ENCODE assay signal across 13 mouse cellular contexts in genomic region chr13:24945567-24945966, GRCm38 (mm10). TPM values are rescaled to one million over a fixed set of nuclear protein-coding genes. Genes with fewer than 3 reads are reported as not detected.
DNase-seq lines count a peak whose midpoint lies in the region; ATAC-seq and TF ChIP-seq lines count a peak whose summit lies in the region.
"Had no signal": no experiment of that assay in that cellular context is flagged by ENCODE, and none has a peak within 500 bp of the region (broad histone marks: within the 10 kb centered on the region; RNA-seq: fewer than 3 reads in every experiment).

No protein-coding gene starts in this region.

- H3K4me1 ChIP-seq in lung, embryonic 15.5 days = peaks cover 8% of the 10 kb centered on the region; the same call in 1 of the 2 replicates
- H3K4me1 ChIP-seq in lung, adult 2 months (ENCODE audit: control insufficient read depth, insufficient read depth, low read length) = no peaks in the 10 kb centered on the region
- peaks cover 4% of the 10 kb centered on the region; the same call in 1 of the 2 replicates for H3K4me1 ChIP-seq in embryonic facial prominence, embryonic 13.5 days
- H3K4me1 ChIP-seq: stomach, embryonic 15.5 days had no signal

- no peaks in the 10 kb centered on the region for H3K27me3 ChIP-seq in lung, embryonic 15.5 days
- H3K27me3 ChIP-seq in embryonic facial prominence, embryonic 13.5 days = no peaks in the 10 kb centered on the region
- H3K27me3 ChIP-seq: stomach, embryonic 15.5 days had no signal

- no peaks in the 10 kb centered on the region for H3K9me3 ChIP-seq in lung, embryonic 15.5 days
- H3K9me3 ChIP-seq in embryonic facial prominence, embryonic 13.5 days = no peaks in the 10 kb centered on the region
- H3K9me3 ChIP-seq: stomach, embryonic 15.5 days had no signal

- no peak for TF ChIP-seq POLR2A in lung, adult 2 months (IDR thresholded peaks at IDR 0.05; ENCODE audit: borderline replicate concordance, extremely low read depth, low read depth, low read length)

- DNase-seq in cerebellum, adult 9-11 months = peak; percentile 28
- no peak for DNase-seq in cerebellum, postnatal 36 days
- DNase-seq in lung, adult 2 months = no peak
- DNase-seq in retina, postnatal 1 day = peak; percentile 77
- no peak for DNase-seq in heart, adult 18-20 months
- no peak for DNase-seq in T-cell, adult 2 months (ENCODE audit: low spot score)
- DNase-seq: adrenal gland, adult 8-10 months; B cell, adult 2 months; heart, postnatal 4 days had no signal

- H3K4me3 ChIP-seq in lung, embryonic 15.5 days = no peak overlapping the region
- no peak overlapping the region for H3K4me3 ChIP-seq in lung, adult 2 months (replicated peaks; ENCODE audit: extremely low read depth, low read depth, low read length)
- H3K4me3 ChIP-seq in embryonic facial prominence, embryonic 13.5 days = no peak overlapping the region
- H3K4me3 ChIP-seq: myocyte; stomach, embryonic 15.5 days had no signal

- WGBS in lung, embryonic 15.5 days = 15% methylated on average over 4 of the region's 4 CpGs
- 44% methylated on average over 4 of the region's 4 CpGs for WGBS in lung, adult 2 months
- WGBS in embryonic facial prominence, embryonic 13.5 days = 8% methylated on average over 4 of the region's 4 CpGs

- no peak overlapping the region for H3K9ac ChIP-seq in lung, embryonic 15.5 days
- no peak overlapping the region for H3K9ac ChIP-seq in embryonic facial prominence, embryonic 13.5 days
- H3K9ac ChIP-seq: stomach, embryonic 15.5 days had no signal

- ATAC-seq in lung, embryonic 15.5 days (ENCODE audit: borderline replicate concordance, extremely low read depth, low FRiP score, low TSS enrichment) = peak; percentile 87
- no peak for ATAC-seq in embryonic facial prominence, embryonic 13.5 days (ENCODE audit: insufficient number of reproducible peaks, insufficient read depth, low FRiP score, low TSS enrichment, low read depth)

- no peak overlapping the region for H3K4me2 ChIP-seq in lung, embryonic 15.5 days
- H3K4me2 ChIP-seq in embryonic facial prominence, embryonic 13.5 days = no peak overlapping the region
- H3K4me2 ChIP-seq: stomach, embryonic 15.5 days had no signal

- H3K27ac ChIP-seq in lung, embryonic 15.5 days = peak overlapping the region; percentile 58
- peak overlapping the region; percentile 48; the same call in 1 of the 2 replicates for H3K27ac ChIP-seq in embryonic facial prominence, embryonic 13.5 days
- H3K27ac ChIP-seq: stomach, embryonic 15.5 days had no signal

- TF ChIP-seq CTCF in lung, adult 2 months (IDR thresholded peaks at IDR 0.05; ENCODE audit: insufficient read depth, low read length) = no peak

- no peaks in the 10 kb centered on the region for H3K36me3 ChIP-seq in lung, embryonic 15.5 days
- no peaks in the 10 kb centered on the region for H3K36me3 ChIP-seq in embryonic facial prominence, embryonic 13.5 days
- H3K36me3 ChIP-seq: stomach, embryonic 15.5 days had no signal

RNA-seq across cellular contexts. Expression of gene Gpld1, which starts 2.6 kb away (rescaled TPM):
- polyA plus RNA-seq in lung, embryonic 15.5 days (2015; fragmentation: Nextera tagmentation; extraction: Ambion mirVana) = 1.6 and 1.9 TPM in 2 replicates
- 1.8 and 9.0 TPM in 2 replicates for polyA plus RNA-seq in lung, adult 2 months (2012; rRNA removed)
- polyA plus RNA-seq in embryonic facial prominence, embryonic 13.5 days (2015; fragmentation: Nextera tagmentation; extraction: Ambion mirVana) = 0.79 and 3.3 TPM in 2 replicates
- 1 to 10 TPM; 2.0 to 2.5 TPM for total RNA-seq in heart, adult 18-20 months (2021)

RNA-seq across cellular contexts. Expression of gene Aldh5a1, which starts 8.1 kb away (rescaled TPM):
- 9.1 and 9.8 TPM in 2 replicates for polyA plus RNA-seq in lung, embryonic 15.5 days (2015; fragmentation: Nextera tagmentation; extraction: Ambion mirVana)
- polyA plus RNA-seq in lung, adult 2 months (2012; rRNA removed) = 3.8 TPM in 2 replicates
- polyA plus RNA-seq in embryonic facial prominence, embryonic 13.5 days (2015; fragmentation: Nextera tagmentation; extraction: Ambion mirVana) = 6.7 and 6.9 TPM in 2 replicates
- total RNA-seq in heart, adult 18-20 months (2021) = 10 to 100 TPM; 27.9 to 28.1 TPM

Comparison
In these comparisons a context has a peak if more than half of its experiments do, and no peak if none do; other contexts are left out.
1. DNase-seq: peak in cerebellum, adult 9-11 months (single experiment) and retina, postnatal 1 day (single experiment); none in cerebellum, postnatal 36 days (0 of 2), lung, adult 2 months (single experiment), heart, adult 18-20 months (0 of 2) and T-cell, adult 2 months (single experiment).